Mouse (Mus musculus): ENCODE results near the gene Tek. TPM values are rescaled to one million over a fixed set of nuclear protein-coding genes. Genes with fewer than 3 reads are reported as not detected.

The Tek gene
- polyA plus RNA-seq, 2 experiments = 2.2 to 4.2 TPM

DNA sequence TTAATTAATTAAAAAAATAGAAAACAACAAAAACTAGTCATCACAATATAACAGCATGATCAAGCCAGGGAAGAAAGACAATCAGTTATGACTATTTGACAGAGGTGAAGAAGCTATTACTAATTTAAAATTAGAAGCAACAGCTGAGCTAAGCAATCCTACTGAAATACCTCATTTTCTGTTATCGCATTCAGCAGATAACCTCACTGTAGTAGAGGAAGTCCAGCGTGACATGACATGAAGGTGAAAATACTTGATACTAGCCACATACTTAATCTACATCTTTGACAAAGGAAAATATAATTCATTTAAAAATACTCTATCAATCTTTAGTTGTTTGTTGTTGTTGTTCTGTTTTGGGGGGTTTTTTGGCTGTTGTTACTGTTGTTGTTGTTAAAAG, 28.1 kb upstream of the Tek start:
- ATAC-seq (ENCODE audit: insufficient read depth) (no peak), DNase-seq (ENCODE audit: low read depth in 3 of 3, low spot score in 3 of 3) (no peak)
- Histone ChIP-seq H3K4me1 (replicated peaks; ENCODE audit: control insufficient read depth in 2 of 2, insufficient read depth in 2 of 2, low read length in 1 of 2) (no peaks in the 10 kb centered on the region), H3K27me3 (ENCODE audit: control insufficient read depth, insufficient read depth, low read length) (no peaks in the 10 kb centered on the region), H3K36me3 (replicated peaks; ENCODE audit: control insufficient read depth, insufficient read depth, low read depth) (no peaks in the 10 kb centered on the region), H3K27ac (no peak overlapping the region), H3K9ac (replicated peaks) (no peak overlapping the region), H3K4me2 (ENCODE audit: low read depth) (no peak overlapping the region), H3K4me3 (ENCODE audit: insufficient read depth in 1 of 2, low read depth in 2 of 2, low read length in 2 of 2) (no peak overlapping the region), H3K9me3 (ENCODE audit: control insufficient read depth, low read length) (no peaks in the 10 kb centered on the region)
- 21% methylated on average over 2 of the region's 2 CpGs for WGBS (ENCODE audit: insufficient replicate concordance)
- TF ChIP-seq CTCF (IDR thresholded peaks at IDR 0.05; ENCODE audit: low read depth) (no peak), EP300 (IDR thresholded peaks at IDR 0.05; ENCODE audit: low read depth) (no peak)

GRCm38 (mm10) chr4:94711426-94711825, 27.7 kb upstream of the Tek start:
- Histone ChIP-seq H3K36me3 (replicated peaks; ENCODE audit: control insufficient read depth, insufficient read depth, low read depth) (no peaks in the 10 kb centered on the region), H3K4me3 (ENCODE audit: insufficient read depth in 1 of 2, low read depth in 2 of 2, low read length in 2 of 2) (no peak overlapping the region), H3K9ac (replicated peaks) (no peak overlapping the region), H3K4me1 (replicated peaks; ENCODE audit: control insufficient read depth in 2 of 2, insufficient read depth in 2 of 2, low read length in 1 of 2) (no peaks in the 10 kb centered on the region), H3K27me3 (ENCODE audit: control insufficient read depth, insufficient read depth, low read length) (no peaks in the 10 kb centered on the region), H3K9me3 (ENCODE audit: control insufficient read depth, low read length) (no peaks in the 10 kb centered on the region), H3K27ac (no peak overlapping the region), H3K4me2 (ENCODE audit: low read depth) (no peak overlapping the region)
- DNase-seq (ENCODE audit: low read depth in 3 of 3, low spot score in 3 of 3) (no peak), ATAC-seq (ENCODE audit: insufficient read depth) (no peak)
- 28% methylated on average over 4 of the region's 4 CpGs for WGBS (ENCODE audit: insufficient replicate concordance)
- no peak for TF ChIP-seq EP300 (IDR thresholded peaks at IDR 0.05; ENCODE audit: low read depth)
- TF ChIP-seq CTCF (IDR thresholded peaks at IDR 0.05; ENCODE audit: low read depth) = no peak

DNA sequence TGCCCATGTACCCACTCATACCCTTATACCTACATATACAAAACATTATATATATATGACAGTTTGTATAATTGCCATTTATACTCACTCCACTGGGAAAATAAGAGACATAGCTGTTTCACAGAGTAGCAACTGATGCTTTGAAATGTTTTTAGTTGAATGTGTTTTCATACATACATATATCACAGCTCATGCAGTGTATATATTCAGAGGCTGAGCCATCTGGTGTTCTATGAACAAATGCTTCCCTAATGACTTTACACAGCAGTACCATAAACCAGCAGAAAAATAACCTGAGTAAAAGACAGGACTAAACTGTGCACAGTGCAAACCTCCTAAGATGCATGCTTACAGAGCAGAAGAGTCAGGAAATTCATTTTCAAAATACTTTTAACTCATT, 25.3 kb upstream of the Tek start:
- H3K27ac ChIP-seq = no peak overlapping the region
- ATAC-seq (ENCODE audit: insufficient read depth) = no peak
- no peak overlapping the region for H3K4me3 ChIP-seq (ENCODE audit: insufficient read depth in 1 of 2, low read depth in 2 of 2, low read length in 2 of 2)
- no peaks in the 10 kb centered on the region for H3K27me3 ChIP-seq (ENCODE audit: control insufficient read depth, insufficient read depth, low read length)
- H3K9me3 ChIP-seq (ENCODE audit: control insufficient read depth, low read length) = no peaks in the 10 kb centered on the region
- H3K4me1 ChIP-seq (replicated peaks; ENCODE audit: control insufficient read depth in 2 of 2, insufficient read depth in 2 of 2, low read length in 1 of 2) = no peaks in the 10 kb centered on the region
- no peak overlapping the region for H3K9ac ChIP-seq (replicated peaks)
- no peak for TF ChIP-seq CTCF (IDR thresholded peaks at IDR 0.05; ENCODE audit: low read depth)
- TF ChIP-seq EP300 (IDR thresholded peaks at IDR 0.05; ENCODE audit: low read depth) = no peak
- no peak for DNase-seq (ENCODE audit: low read depth in 3 of 3, low spot score in 3 of 3)
- no peak overlapping the region for H3K4me2 ChIP-seq (ENCODE audit: low read depth)
- no peaks in the 10 kb centered on the region for H3K36me3 ChIP-seq (replicated peaks; ENCODE audit: control insufficient read depth, insufficient read depth, low read depth)

DNA sequence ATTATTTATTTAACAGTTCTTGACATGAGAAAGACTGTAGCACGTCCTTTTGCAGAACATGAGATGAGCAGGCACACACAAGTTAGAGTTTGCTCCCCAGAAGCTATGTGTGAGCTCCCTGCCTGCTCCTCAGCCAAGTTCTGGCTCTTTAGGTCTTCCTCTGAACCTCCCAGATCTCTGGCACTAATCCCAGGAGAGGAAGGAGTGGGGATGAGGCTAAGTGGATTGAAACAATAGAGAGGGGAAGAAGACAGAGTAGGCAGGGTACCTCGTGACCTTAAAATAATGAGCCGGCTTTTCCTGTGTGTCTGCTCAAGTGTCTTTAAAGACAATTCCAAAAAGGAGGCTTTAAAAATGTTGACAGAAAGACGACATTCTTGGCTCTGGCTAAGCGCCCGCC, 23.9 kb upstream of the Tek start:
- no peak for ATAC-seq (ENCODE audit: insufficient read depth)
- H3K4me3 ChIP-seq (ENCODE audit: insufficient read depth in 1 of 2, low read depth in 2 of 2, low read length in 2 of 2) = no peak overlapping the region
- DNase-seq (ENCODE audit: low read depth in 3 of 3, low spot score in 3 of 3) = no peak
- no peak overlapping the region for H3K9ac ChIP-seq (replicated peaks)
- 30% methylated on average over 6 of the region's 6 CpGs for WGBS (ENCODE audit: insufficient replicate concordance)
- no peaks in the 10 kb centered on the region for H3K4me1 ChIP-seq (replicated peaks; ENCODE audit: control insufficient read depth in 2 of 2, insufficient read depth in 2 of 2, low read length in 1 of 2)
- H3K9me3 ChIP-seq (ENCODE audit: control insufficient read depth, low read length) = no peaks in the 10 kb centered on the region
- no peak overlapping the region for H3K27ac ChIP-seq
- H3K4me2 ChIP-seq (ENCODE audit: low read depth) = no peak overlapping the region
- no peaks in the 10 kb centered on the region for H3K36me3 ChIP-seq (replicated peaks; ENCODE audit: control insufficient read depth, insufficient read depth, low read depth)
- no peaks in the 10 kb centered on the region for H3K27me3 ChIP-seq (ENCODE audit: control insufficient read depth, insufficient read depth, low read length)
- TF ChIP-seq CTCF (IDR thresholded peaks at IDR 0.05; ENCODE audit: low read depth) (no peak), EP300 (IDR thresholded peaks at IDR 0.05; ENCODE audit: low read depth) (no peak)

- H3K27ac ChIP-seq = no peak overlapping the region
- ATAC-seq (ENCODE audit: insufficient read depth) (no peak), DNase-seq (ENCODE audit: low read depth in 3 of 3, low spot score in 3 of 3) (no peak)
Observed at GRCm38 (mm10) chr4:94725799-94726198, 13.3 kb upstream of the Tek start.

GRCm38 (mm10) chr4:94732721-94733120, 6.4 kb upstream of the Tek start:
- DNase-seq (ENCODE audit: low read depth in 3 of 3, low spot score in 3 of 3) (no peak), ATAC-seq (ENCODE audit: insufficient read depth) (no peak)
- Histone ChIP-seq H3K4me1 (replicated peaks; ENCODE audit: control insufficient read depth in 2 of 2, insufficient read depth in 2 of 2, low read length in 1 of 2) (no peaks in the 10 kb centered on the region; a peak in 1 of 4 replicates), H3K4me3 (ENCODE audit: insufficient read depth in 1 of 2, low read depth in 2 of 2, low read length in 2 of 2) (no peak overlapping the region), H3K9me3 (ENCODE audit: control insufficient read depth, low read length) (no peaks in the 10 kb centered on the region), H3K27ac (no peak overlapping the region), H3K9ac (replicated peaks) (no peak overlapping the region), H3K4me2 (ENCODE audit: low read depth) (no peak overlapping the region), H3K36me3 (replicated peaks; ENCODE audit: control insufficient read depth, insufficient read depth, low read depth) (no peaks in the 10 kb centered on the region), H3K27me3 (ENCODE audit: control insufficient read depth, insufficient read depth, low read length) (no peaks in the 10 kb centered on the region)
- no peak for TF ChIP-seq CTCF (IDR thresholded peaks at IDR 0.05; ENCODE audit: low read depth)
- TF ChIP-seq EP300 (IDR thresholded peaks at IDR 0.05; ENCODE audit: low read depth) = no peak

More at GRCm38 (mm10) chr4:94725799-94726198, 13.3 kb upstream of the Tek start:
- Histone ChIP-seq H3K4me2 (ENCODE audit: low read depth) (no peak overlapping the region), H3K27me3 (ENCODE audit: control insufficient read depth, insufficient read depth, low read length) (no peaks in the 10 kb centered on the region), H3K9me3 (ENCODE audit: control insufficient read depth, low read length) (no peaks in the 10 kb centered on the region), H3K9ac (replicated peaks) (no peak overlapping the region), H3K4me1 (replicated peaks; ENCODE audit: control insufficient read depth in 2 of 2, insufficient read depth in 2 of 2, low read length in 1 of 2) (no peaks in the 10 kb centered on the region), H3K4me3 (ENCODE audit: insufficient read depth in 1 of 2, low read depth in 2 of 2, low read length in 2 of 2) (no peak overlapping the region), H3K36me3 (replicated peaks; ENCODE audit: control insufficient read depth, insufficient read depth, low read depth) (no peaks in the 10 kb centered on the region)
- 52% methylated on average over 4 of the region's 4 CpGs for WGBS (ENCODE audit: insufficient replicate concordance)
- no peak for TF ChIP-seq CTCF (IDR thresholded peaks at IDR 0.05; ENCODE audit: low read depth)
- TF ChIP-seq EP300 (IDR thresholded peaks at IDR 0.05; ENCODE audit: low read depth) = no peak
